Mouse (Mus musculus) CD4-positive, CD25-positive, alpha-beta regulatory T cell, adult 9 weeks (primary cell): ENCODE data around the gene Tex19.2. TPM values are rescaled to one million over a fixed set of nuclear protein-coding genes. Genes with fewer than 3 reads are reported as not detected.

Source experiments
- polyA plus RNA-seq: library from polyadenylated mRNA; unstranded; fragments of 100-300 nt; shearing (Covaris generic); gene quantifications from one replicate; pipeline ENCODE4 v1.2.1, GENCODE M21; 2017

The Tex19.2 gene
- polyA plus RNA-seq = not detected

GRCm38 (mm10) chr11:121118577-121118976 lies at the start of gene Tex19.2:
Tex19.2 (minus strand) TSS chr11:121118677.

GRCm38 (mm10) chr11:121159971-121160370 lies 41.5 kb upstream of the Tex19.2 start, which contains the start of gene Uts2r:
Uts2r (plus strand) TSS chr11:121160271.

GRCm38 (mm10) chr11:121145865-121146264 lies 27.4 kb upstream of the Tex19.2 start, which contains the start of gene Tex19.1:
Tex19.1 (plus strand) TSS chr11:121146143.

GRCm38 (mm10) chr11:121081120-121081519 lies 37.4 kb downstream of the Tex19.2 start, which contains the start of gene Sectm1a:
Sectm1a (minus strand) TSS chr11:121081220.

Other genes starting within 250 kb of the Tex19.2 start
- 0.21 TPM for gene Ccdc57, start 185.8 kb downstream of the Tex19.2 start, polyA plus RNA-seq
- 13.9 TPM for gene Slc16a3, start 170.2 kb downstream of the Tex19.2 start, polyA plus RNA-seq
- gene Csnk1d, start 127.3 kb downstream of the Tex19.2 start, polyA plus RNA-seq = 103 TPM
- 73.1 TPM for gene Cd7, start 79.3 kb downstream of the Tex19.2 start, polyA plus RNA-seq
- not detected for gene Sectm1b, start 55.1 kb downstream of the Tex19.2 start, polyA plus RNA-seq
- gene Sectm1a, start 37.5 kb downstream of the Tex19.2 start, polyA plus RNA-seq = not detected
- not detected for gene Tex19.1, start 27.5 kb upstream of the Tex19.2 start, polyA plus RNA-seq
- gene Uts2r, start 41.6 kb upstream of the Tex19.2 start, polyA plus RNA-seq = not detected
- 2.6 TPM for gene Hexdc, start 85.8 kb upstream of the Tex19.2 start, polyA plus RNA-seq
- gene Ogfod3, start 86.0 kb upstream of the Tex19.2 start, polyA plus RNA-seq = 9.8 TPM
- 132 TPM for gene Cybc1, start 110.6 kb upstream of the Tex19.2 start, polyA plus RNA-seq
- gene Narf, start 118.6 kb upstream of the Tex19.2 start, polyA plus RNA-seq = 40.3 TPM
- 2.3 TPM for gene Foxk2, start 141.3 kb upstream of the Tex19.2 start, polyA plus RNA-seq
- gene Wdr45b, start 235.8 kb upstream of the Tex19.2 start, polyA plus RNA-seq = 55.0 TPM